Mouse (Mus musculus) monocyte, adult 2 months (primary cell): ENCODE data around the gene Nr1d1.
A peak's percentile ranks its signal among the peaks of the same experiment; 100 is the strongest.

Source experiments
- DNase-seq, 2 experiments: peaks; one replicate each; pipeline ENCODE4 v3.0.0; 2022; ENCODE audit warnings: low spot score in 2 of 2, low read depth in 1 of 2

Gene Nr1d1

GRCm38 (mm10) chr11:98752562-98753140, 22.5 kb downstream of the Nr1d1 start:
- no peak for DNase-seq

DNA sequence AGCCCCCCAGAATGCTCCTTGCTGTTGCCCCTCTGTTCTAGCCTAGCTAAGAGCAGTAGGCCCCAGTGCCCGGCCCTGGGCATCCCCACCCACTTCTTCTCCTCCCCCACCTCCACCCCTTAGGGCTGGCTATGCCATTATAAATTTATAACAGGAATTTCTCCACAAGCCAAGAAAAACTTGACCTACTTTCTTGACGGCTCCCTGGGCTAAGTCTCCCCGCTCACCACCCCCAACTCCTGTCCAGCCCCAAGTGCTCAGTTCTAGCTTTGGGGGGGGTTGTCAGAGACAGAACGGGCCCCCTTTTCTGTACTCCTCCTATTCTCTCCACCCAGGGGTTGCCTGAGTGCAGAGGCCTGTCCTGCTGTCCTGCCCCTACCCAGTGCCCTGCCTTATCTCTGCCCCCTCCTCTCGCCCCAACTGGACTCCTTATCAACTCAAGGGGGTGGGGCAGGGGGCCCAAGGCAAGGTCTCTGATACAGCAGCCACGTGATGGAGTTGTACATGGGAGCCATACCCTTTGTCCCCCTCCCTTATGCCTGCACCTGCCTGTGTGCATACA, 23.8 kb downstream of the Nr1d1 start:
- DNase-seq: no peak

GRCm38 (mm10) chr11:98750351-98751201, 24.6 kb downstream of the Nr1d1 start:
- DNase-seq: no peak

- DNase-seq: no peak
These were observed 25.4 kb downstream of the Nr1d1 start for GRCm38 (mm10) chr11:98749716-98750115.

- no peak for DNase-seq
These were observed 26.4 kb downstream of the Nr1d1 start for GRCm38 (mm10) chr11:98748506-98749416.

GRCm38 (mm10) chr11:98747804-98748505, 27.2 kb downstream of the Nr1d1 start:
- DNase-seq: no peak

GRCm38 (mm10) chr11:98746855-98747693, 28.1 kb downstream of the Nr1d1 start:
- DNase-seq: peak in 1 of 2 experiments; percentile 31

- DNase-seq: no peak
These were observed 28.9 kb downstream of the Nr1d1 start for GRCm38 (mm10) chr11:98745932-98746853.

GRCm38 (mm10) chr11:98744456-98745019, 30.6 kb downstream of the Nr1d1 start:
- DNase-seq: no peak

- DNase-seq: no peak
These were observed 31.3 kb downstream of the Nr1d1 start for GRCm38 (mm10) chr11:98743655-98744345.

GRCm38 (mm10) chr11:98742397-98743291, 32.5 kb downstream of the Nr1d1 start:
- DNase-seq: no peak

DNA sequence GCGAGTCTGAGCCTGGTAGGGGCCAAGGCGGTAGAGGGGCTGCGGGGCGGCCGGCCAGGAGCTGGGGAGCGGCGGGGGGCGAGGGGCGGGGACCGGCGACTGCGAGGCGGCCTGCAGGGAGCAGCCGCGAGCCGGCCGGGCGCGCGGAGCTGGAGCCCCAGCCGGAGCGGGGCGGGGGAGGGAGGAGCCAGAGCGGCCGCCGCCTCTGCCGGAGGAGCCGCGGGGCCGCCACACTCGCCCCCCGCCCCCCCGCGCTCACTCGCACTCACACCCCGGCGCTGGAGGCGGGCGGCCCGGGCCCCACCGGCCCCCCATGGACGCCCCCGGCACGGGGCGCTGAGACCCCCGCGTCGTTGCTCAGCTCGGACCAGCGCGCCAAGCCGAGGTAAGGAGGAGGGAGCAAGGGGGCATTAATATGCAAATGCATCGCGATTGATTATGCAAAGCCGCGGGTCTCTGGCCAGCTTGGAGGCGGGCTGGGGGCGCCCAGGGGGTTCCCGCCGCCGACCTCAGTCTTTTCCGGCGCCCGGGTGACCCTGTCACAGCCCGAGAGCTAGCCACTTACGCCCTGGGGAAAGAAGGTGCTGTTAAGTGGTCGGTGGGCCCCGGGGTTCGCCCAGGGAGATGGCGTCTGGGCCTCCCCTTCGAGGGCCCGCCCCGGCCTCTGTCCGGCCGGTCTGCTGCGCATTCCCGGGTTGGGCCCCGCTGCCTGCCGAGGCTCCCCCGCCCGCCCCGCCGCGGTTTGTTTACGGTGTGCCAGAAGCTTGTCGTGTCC, 33.3 kb downstream of the Nr1d1 start:
- DNase-seq: peak in 1 of 2 experiments; percentile 35

GRCm38 (mm10) chr11:98741051-98741620, 34.0 kb downstream of the Nr1d1 start:
- no peak for DNase-seq

DNA sequence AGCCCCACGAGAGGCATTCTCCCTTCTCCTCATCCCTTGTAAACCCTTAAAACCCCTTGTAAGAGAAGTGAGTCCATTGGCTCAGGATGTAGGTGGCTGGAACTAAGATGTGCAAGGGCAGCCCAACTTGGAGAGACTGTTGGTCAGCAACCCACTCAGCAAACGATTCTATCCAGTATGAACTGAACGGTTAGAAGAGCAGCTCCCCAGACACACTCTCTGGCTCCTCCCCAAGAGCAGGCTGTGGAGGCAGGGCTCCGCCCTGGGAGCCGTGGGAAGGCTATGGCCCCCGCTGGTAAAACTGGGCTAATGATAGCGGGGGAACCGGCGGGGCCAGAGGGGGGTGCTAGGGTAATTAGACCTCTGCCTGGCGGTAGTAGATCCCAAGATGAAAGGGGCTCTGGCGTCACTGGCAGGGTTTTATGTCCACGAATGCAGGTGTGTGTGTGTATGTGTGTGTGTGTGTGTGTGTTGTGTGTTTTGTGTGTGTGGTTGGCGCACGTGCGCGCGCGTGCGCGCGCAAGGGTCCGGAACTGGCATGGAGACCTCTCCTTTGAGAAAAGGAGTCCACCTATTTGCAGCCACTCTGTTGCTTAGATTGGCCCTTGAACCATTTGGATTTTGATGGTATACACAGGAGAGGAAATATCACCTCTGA, 34.6 kb downstream of the Nr1d1 start, which contains the start of gene Thra:
Thra (plus strand) TSS at position 246 of the 658 bp plus-strand sequence.
- no peak for DNase-seq

GRCm38 (mm10) chr11:98740026-98740392, 35.1 kb downstream of the Nr1d1 start:
- no peak for DNase-seq
